Mouse (Mus musculus): ENCODE results near the gene Dlg5. TPM values are rescaled to one million over a fixed set of nuclear protein-coding genes. Genes with fewer than 3 reads are reported as not detected.

The Dlg5 gene
- 14.5 and 18.6 TPM in 2 replicates for polyA plus RNA-seq (2015; fragmentation: Nextera tagmentation; extraction: Ambion mirVana)

DNA sequence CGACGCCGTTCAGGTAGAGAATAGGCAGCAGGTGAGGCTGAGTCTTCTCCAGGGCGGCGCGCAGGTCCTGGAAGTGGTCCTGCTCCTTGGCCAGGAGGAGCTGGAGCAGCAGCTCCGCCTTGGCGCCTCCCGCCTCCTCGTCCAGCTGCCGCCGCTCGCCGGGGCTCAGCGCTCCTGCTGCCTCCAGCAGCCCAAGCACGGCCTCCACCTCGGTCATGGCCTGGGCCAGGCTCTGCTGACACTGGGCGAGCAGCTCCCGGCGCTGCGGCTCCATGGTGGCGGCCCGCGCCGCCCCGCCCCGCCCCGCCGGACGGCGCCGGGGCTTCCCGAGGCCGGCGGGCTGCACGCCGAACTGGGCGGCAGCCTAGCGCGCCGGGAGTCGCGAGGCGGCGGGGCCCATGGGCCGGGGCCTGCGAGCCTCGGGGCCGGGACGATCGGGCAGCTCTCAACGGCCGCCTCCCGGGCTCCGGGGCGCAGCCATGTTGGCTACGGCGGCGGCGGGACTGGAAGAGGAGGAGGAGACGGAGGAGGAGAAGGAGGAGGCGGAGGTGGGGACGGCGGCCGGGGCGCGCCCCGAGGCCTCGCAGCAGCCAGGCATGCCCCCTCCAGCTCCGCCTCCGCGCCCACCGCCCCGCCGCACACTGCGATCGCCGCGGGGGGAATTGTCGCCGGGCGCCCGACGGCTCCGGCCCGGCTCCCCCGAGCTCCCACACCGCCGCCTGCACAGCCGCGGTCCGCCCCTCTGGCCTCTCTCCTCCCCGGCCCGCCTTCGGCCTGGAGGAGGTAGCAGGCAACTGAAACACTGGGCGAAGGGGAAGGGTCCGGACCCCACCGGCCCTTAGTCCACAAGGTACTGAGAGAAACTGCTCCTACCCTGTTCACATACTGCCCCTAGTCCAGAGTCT, at the start of gene Dlg5:
Gene Dlg5, minus strand, starts transcription at position 744 of the 905 bp plus-strand sequence.
- Histone ChIP-seq H3K9ac (peak within 1 kb of the TSS; percentile 81), H3K9me3 (replicated peaks) (no peaks in the 10 kb centered on the region), H3K27me3 (no peaks in the 10 kb centered on the region), H3K4me1 (peaks cover 19% of the 10 kb centered on the region), H3K36me3 (peaks cover 14% of the 10 kb centered on the region), H3K27ac (peak within 1 kb of the TSS; percentile 94), H3K4me2 (peak within 1 kb of the TSS; percentile 91), H3K4me3 (replicated peaks) (peak within 1 kb of the TSS; percentile 84)
- WGBS: under 1% methylated on average over 82 of the region's 98 CpGs
- peak; percentile 89 for ATAC-seq (replicated peaks; ENCODE audit: low FRiP score)

DNA sequence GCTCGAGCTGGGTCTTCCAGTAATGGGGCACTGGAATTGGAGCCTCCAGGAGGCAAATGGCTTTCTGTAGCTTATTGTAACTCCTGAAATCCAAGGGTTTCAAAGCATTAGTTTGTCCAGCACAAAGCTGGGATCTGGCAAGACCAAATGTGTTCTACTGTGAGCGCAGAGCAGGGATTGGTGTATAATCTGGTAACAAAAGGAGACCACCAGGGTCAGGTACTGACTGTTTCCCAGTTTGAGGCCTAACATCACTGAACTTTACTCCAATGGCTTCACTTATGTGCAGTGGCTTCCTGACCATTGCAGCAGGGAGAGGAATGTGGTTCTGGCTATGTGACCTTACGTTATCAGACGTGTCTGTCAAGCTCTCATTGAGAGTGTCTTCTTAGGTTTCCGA, 47.9 kb upstream of the Dlg5 start:
- H3K9me3 ChIP-seq (replicated peaks): no peaks in the 10 kb centered on the region
- H3K4me2 ChIP-seq: no peak overlapping the region
- 79% methylated on average over 5 of the region's 5 CpGs for WGBS
- H3K36me3 ChIP-seq: no peaks in the 10 kb centered on the region
- H3K9ac ChIP-seq: no peak overlapping the region
- H3K4me3 ChIP-seq (replicated peaks): no peak overlapping the region
- H3K27me3 ChIP-seq: no peaks in the 10 kb centered on the region
- no peaks in the 10 kb centered on the region for H3K4me1 ChIP-seq
- no peak for ATAC-seq (replicated peaks; ENCODE audit: low FRiP score)
- H3K27ac ChIP-seq: no peak overlapping the region

- Histone ChIP-seq H3K27me3 (no peaks in the 10 kb centered on the region), H3K9me3 (replicated peaks) (no peaks in the 10 kb centered on the region), H3K4me3 (replicated peaks) (no peak within 1 kb of the TSS), H3K36me3 (no peaks in the 10 kb centered on the region), H3K4me1 (no peaks in the 10 kb centered on the region), H3K9ac (no peak within 1 kb of the TSS), H3K27ac (no peak within 1 kb of the TSS), H3K4me2 (no peak within 1 kb of the TSS)
- 58% methylated on average over 3 of the region's 3 CpGs for WGBS
- ATAC-seq (replicated peaks; ENCODE audit: low FRiP score): no peak
Measured at GRCm38 (mm10) chr14:24292914-24293313, 47.2 kb upstream of the Dlg5 start, which contains the start of gene E330034G19Rik. E330034G19Rik (plus strand) TSS chr14:24293214.

- H3K4me1 ChIP-seq: no peaks in the 10 kb centered on the region
- H3K4me2 ChIP-seq: no peak overlapping the region
- H3K9me3 ChIP-seq (replicated peaks): no peaks in the 10 kb centered on the region
- no peaks in the 10 kb centered on the region for H3K36me3 ChIP-seq
- H3K27ac ChIP-seq: no peak overlapping the region
- H3K4me3 ChIP-seq (replicated peaks): no peak overlapping the region
- no peak overlapping the region for H3K9ac ChIP-seq
- no peak for ATAC-seq (replicated peaks; ENCODE audit: low FRiP score)
- no peaks in the 10 kb centered on the region for H3K27me3 ChIP-seq
Measured at GRCm38 (mm10) chr14:24290726-24291125, 45.0 kb upstream of the Dlg5 start.

DNA sequence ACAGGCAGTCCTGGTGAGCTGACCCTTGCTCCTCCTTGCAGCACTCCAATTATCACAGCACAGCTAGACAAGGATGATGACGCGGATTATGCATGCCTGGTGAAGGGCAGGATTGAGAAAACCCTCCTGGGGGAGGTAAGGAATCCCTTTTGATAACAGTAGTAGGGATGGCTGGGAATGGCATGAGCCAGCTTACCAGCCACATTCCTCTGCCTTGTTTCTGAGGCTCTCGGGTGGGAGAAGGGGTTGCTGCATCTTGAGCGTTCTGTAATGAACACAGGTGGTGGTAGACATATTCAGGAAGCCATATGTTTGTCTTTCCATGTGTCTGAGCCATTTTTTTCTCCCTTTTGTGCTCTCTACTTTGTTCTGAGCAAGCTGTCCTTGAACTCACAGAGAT, 40.4 kb upstream of the Dlg5 start:
- Histone ChIP-seq H3K36me3 (no peaks in the 10 kb centered on the region), H3K4me1 (no peaks in the 10 kb centered on the region), H3K27me3 (no peaks in the 10 kb centered on the region), H3K4me3 (replicated peaks) (no peak overlapping the region), H3K4me2 (no peak overlapping the region), H3K9ac (no peak overlapping the region), H3K27ac (no peak overlapping the region), H3K9me3 (replicated peaks) (no peaks in the 10 kb centered on the region)
- ATAC-seq (replicated peaks; ENCODE audit: low FRiP score): no peak
- WGBS: 71% methylated on average over 4 of the region's 4 CpGs

- no peak overlapping the region for H3K27ac ChIP-seq
- no peak for ATAC-seq (replicated peaks; ENCODE audit: low FRiP score)
- no peaks in the 10 kb centered on the region for H3K36me3 ChIP-seq
- H3K4me2 ChIP-seq: no peak overlapping the region
- H3K9me3 ChIP-seq (replicated peaks): no peaks in the 10 kb centered on the region
- H3K4me3 ChIP-seq (replicated peaks): no peak overlapping the region
- H3K27me3 ChIP-seq: no peaks in the 10 kb centered on the region
- H3K9ac ChIP-seq: no peak overlapping the region
- WGBS: 73% methylated on average over 3 of the region's 3 CpGs
- H3K4me1 ChIP-seq: no peaks in the 10 kb centered on the region
Measured at GRCm38 (mm10) chr14:24282276-24282675, 36.6 kb upstream of the Dlg5 start.

- no peak for ATAC-seq (replicated peaks; ENCODE audit: low FRiP score)
- no peaks in the 10 kb centered on the region for H3K36me3 ChIP-seq
- H3K9ac ChIP-seq: no peak overlapping the region
- no peaks in the 10 kb centered on the region for H3K9me3 ChIP-seq (replicated peaks)
- no peaks in the 10 kb centered on the region for H3K27me3 ChIP-seq
- no peak overlapping the region for H3K4me2 ChIP-seq
- H3K27ac ChIP-seq: no peak overlapping the region
- 70% methylated on average over 4 of the region's 4 CpGs for WGBS
- no peak overlapping the region for H3K4me3 ChIP-seq (replicated peaks)
- no peaks in the 10 kb centered on the region for H3K4me1 ChIP-seq
Measured at GRCm38 (mm10) chr14:24281278-24281677, 35.6 kb upstream of the Dlg5 start.

DNA sequence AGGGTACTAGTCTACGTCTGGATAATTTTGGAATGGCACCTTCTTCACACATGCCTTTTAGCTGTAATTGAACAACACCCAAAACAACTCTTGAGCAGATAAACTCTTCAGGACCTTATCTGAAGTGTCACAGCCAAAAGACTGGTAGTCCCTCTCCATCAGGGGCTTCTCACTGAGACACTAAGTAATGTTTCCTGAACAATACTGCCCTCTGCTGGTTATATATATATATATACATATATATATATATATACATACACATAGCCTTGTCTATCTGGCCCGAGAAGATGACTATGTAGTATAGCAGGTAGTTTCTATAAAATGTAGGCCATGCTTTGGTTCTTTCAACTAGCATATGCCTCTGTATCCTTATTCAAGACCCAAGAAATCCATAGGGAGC, 29.8 kb upstream of the Dlg5 start:
- no peaks in the 10 kb centered on the region for H3K4me1 ChIP-seq
- H3K27me3 ChIP-seq: peaks cover 5% of the 10 kb centered on the region
- H3K36me3 ChIP-seq: no peaks in the 10 kb centered on the region
- H3K9me3 ChIP-seq (replicated peaks): no peaks in the 10 kb centered on the region
- no peak overlapping the region for H3K4me3 ChIP-seq (replicated peaks)
- 45% methylated on average over 2 of the region's 2 CpGs for WGBS
- no peak overlapping the region for H3K27ac ChIP-seq
- H3K9ac ChIP-seq: no peak overlapping the region
- ATAC-seq (replicated peaks; ENCODE audit: low FRiP score): no peak
- H3K4me2 ChIP-seq: no peak overlapping the region

GRCm38 (mm10) chr14:24273575-24273974, 27.9 kb upstream of the Dlg5 start:
- H3K27me3 ChIP-seq: peaks cover 5% of the 10 kb centered on the region
- no peak overlapping the region for H3K9ac ChIP-seq
- no peak overlapping the region for H3K27ac ChIP-seq
- no peaks in the 10 kb centered on the region for H3K4me1 ChIP-seq
- ATAC-seq (replicated peaks; ENCODE audit: low FRiP score): no peak
- H3K36me3 ChIP-seq: no peaks in the 10 kb centered on the region
- no peak overlapping the region for H3K4me3 ChIP-seq (replicated peaks)
- no peaks in the 10 kb centered on the region for H3K9me3 ChIP-seq (replicated peaks)
- 57% methylated on average over 2 of the region's 2 CpGs for whole genome bisulfite sequencing
- no peak overlapping the region for H3K4me2 ChIP-seq

- no peak for ATAC-seq (replicated peaks; ENCODE audit: low FRiP score)
- H3K36me3 ChIP-seq: no peaks in the 10 kb centered on the region
- no peak overlapping the region for H3K4me2 ChIP-seq
Measured at GRCm38 (mm10) chr14:24269571-24269970, 23.9 kb upstream of the Dlg5 start.

DNA sequence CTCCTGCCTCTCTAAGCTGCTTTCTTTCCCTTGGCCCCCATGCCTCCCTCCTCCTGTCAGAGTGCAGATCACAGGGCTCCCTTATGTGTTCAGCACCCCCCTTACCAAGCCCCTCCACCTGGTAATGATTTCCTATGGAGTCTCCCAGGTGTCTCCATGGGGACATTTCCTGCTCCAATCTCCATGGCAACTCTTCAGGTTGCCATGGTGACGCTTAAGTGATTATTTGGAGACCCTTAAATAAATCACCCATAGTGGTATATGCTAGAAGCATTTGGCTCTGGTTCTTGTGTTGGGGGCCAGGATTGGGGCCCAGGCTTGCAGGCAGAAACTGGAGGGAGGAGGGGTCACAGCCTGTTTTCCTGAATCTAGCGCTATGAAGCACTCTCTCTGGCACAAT, 17.2 kb upstream of the Dlg5 start:
- no peak overlapping the region for H3K4me2 ChIP-seq
- no peaks in the 10 kb centered on the region for H3K36me3 ChIP-seq
- 51% methylated on average over 2 of the region's 2 CpGs for WGBS
- peaks cover 8% of the 10 kb centered on the region for H3K4me1 ChIP-seq
- H3K27ac ChIP-seq: no peak overlapping the region
- no peak overlapping the region for H3K4me3 ChIP-seq (replicated peaks)
- no peak overlapping the region for H3K9ac ChIP-seq
- no peaks in the 10 kb centered on the region for H3K9me3 ChIP-seq (replicated peaks)
- 0 out of 2 replicates have a peak, but pooled peaks have one; percentile 25 for ATAC-seq (replicated peaks; ENCODE audit: low FRiP score)
- no peaks in the 10 kb centered on the region for H3K27me3 ChIP-seq

More at GRCm38 (mm10) chr14:24269571-24269970, 23.9 kb upstream of the Dlg5 start:
- Histone ChIP-seq H3K4me1 (no peaks in the 10 kb centered on the region), H3K27ac (no peak overlapping the region), H3K9me3 (replicated peaks) (no peaks in the 10 kb centered on the region), H3K27me3 (peaks cover 5% of the 10 kb centered on the region; the same call in 1 of the 2 replicates), H3K9ac (no peak overlapping the region), H3K4me3 (replicated peaks) (no peak overlapping the region)
- 76% methylated on average over 1 of the region's 1 CpGs for WGBS

GRCm38 (mm10) chr14:24262382-24262781, 16.7 kb upstream of the Dlg5 start:
- WGBS: 57% methylated on average over 6 of the region's 6 CpGs
- ATAC-seq (replicated peaks; ENCODE audit: low FRiP score): no peak

More at GRCm38 (mm10) chr14:24262382-24262781, 16.7 kb upstream of the Dlg5 start:
- Histone ChIP-seq H3K9ac (no peak overlapping the region), H3K9me3 (replicated peaks) (no peaks in the 10 kb centered on the region), H3K27me3 (no peaks in the 10 kb centered on the region), H3K4me3 (replicated peaks) (no peak overlapping the region), H3K36me3 (no peaks in the 10 kb centered on the region), H3K27ac (no peak overlapping the region), H3K4me2 (no peak overlapping the region), H3K4me1 (peaks cover 8% of the 10 kb centered on the region)

All from kidney, embryonic 15.5 days (tissue).